Mouse (Mus musculus) cerebellum, postnatal 10 days (tissue): Measurements from ENCODE around the gene Ccdc120.
"Not testable (repeated sequence)": the region's sequence is repeated elsewhere in the genome, so short reads cannot be mapped to it uniquely, and the experiment has no call there.

ENCODE experiments used
- DNase-seq, 2 experiments: peaks; one replicate each; pipeline ENCODE4 v3.0.0; 2021; ENCODE audit warnings: mixed read lengths in 2 of 2

The Ccdc120 gene

DNA sequence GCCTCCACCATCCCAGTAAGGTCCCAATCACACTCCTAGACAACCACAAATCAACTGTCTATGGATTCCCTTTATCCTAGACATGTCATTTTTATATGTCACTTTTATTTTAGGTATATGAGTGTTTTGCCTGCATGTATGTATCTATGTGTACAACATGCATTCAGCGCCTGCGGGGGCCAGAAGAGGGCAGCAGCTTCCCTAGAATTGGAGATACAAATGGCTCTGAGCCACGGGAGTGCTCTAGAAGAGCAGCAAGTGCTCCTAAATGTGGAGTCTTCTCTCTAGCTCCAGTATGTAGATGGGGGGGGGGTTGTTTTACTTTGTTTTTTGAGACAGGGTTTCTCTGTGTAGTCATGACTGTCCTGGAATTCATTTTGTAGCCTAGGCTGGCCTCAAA, 2.9 kb upstream of the Ccdc120 start:
- DNase-seq: peak in 1 of 2 experiments; percentile 59

DNA sequence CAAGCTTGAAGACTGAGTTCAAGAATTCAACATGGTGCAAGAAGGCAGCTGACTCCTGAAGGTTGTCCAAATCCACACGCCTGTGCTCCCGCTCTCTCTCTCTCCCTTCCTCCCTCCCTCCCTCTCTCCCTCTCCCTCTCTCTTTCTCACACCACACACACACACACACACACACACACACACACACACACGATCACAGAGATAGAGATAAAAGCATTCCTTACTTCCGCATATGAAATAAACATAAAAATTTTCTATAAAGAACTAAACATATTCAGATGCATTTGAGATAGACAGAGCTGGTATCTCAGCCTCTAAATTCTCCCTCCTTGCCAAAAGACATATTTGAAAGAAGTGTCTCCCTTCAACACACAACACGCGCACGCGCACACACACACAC, 5.3 kb downstream of the Ccdc120 start:
- no peak for DNase-seq

DNA sequence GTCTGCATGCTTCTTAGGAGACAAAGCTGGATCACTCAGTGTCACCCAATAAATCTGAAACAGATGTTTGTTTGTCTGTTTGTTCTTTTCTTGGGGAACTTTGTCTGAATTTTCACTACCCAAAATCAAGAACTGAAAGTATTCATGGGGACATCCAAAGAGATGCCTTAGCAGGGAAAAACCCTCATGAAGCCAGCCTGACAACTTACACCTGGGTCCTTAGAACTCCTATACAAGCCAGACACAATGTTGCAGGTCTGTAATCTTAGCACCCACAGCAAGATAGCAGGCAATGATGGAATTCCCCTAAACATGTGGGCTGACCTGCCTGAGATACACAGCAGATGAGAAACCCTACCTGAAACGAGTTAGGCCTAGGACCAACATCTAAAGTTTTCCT, 5.8 kb downstream of the Ccdc120 start:
- no peak for DNase-seq

DNA sequence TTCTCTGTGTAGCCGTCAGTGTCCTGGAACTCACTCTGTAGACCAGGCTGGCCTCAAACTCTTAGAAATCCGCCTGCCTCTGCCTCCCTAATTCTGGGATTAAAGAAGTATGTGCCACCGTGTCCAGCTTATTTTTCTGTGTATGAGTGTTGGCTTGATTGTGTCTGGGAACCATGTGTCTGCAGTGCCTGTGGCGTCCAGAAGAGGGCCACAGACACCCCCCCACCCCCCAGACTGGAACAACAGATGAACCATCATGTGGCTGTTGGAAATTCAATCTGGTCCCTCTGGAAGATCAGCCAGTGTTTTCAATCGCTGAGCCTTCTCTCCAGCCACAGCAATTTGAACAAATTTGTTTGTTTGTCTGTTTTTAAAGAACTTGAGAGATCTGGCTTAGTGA, 7.2 kb downstream of the Ccdc120 start:
- DNase-seq: no peak

DNA sequence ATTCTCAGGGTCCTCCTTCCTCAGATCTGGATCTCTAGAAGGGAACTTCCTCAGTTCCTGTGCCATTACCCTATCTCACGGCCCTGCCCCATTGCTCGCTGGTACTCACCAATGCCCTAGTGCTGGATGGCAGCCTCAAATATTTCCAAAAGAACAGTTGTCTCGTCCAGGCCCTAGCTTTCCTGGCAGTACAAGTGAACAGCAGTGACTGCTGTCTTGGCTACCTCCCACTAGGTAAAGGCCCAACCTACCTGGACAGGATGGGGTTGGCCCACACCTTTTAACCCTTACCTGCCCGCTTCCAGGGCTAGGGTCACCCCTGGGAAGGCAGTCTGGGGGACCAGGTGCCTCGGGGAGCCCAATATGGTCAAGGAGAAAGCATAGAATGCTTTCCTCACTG, 9.6 kb downstream of the Ccdc120 start:
- no peak for DNase-seq

DNA sequence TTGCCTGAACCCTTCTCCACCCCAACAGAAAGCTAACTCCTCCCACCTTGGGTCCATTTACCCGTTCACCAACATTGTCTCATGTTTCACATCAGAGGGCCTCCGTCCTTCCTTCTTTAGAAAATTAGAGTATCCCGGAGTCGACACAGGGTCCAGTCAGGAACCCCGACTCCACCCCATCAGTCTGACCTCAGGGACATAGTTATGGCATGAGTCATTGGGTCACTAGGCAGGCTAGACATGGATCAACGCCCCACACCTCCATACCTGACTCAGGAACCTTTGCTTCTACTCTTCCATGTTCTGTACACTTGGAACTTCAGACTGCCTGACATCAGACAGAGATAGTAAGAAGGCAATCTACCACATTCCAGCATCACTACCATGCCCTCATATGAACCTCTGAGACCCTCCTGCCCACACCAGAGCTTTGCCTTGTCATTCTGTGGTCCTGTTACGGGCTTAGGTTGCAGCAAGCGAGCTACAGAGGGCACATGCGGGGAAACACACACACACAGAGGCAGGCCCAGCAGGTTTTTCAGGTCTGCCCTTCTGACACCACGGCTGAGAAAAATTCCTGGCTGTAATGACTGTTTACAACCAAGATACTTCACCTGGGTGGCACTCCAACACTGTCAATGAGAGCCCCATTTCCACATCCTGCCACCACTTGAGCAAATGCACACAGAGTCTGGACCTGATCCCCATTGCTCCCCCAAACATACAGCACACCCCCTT, 10.5 kb downstream of the Ccdc120 start:
- DNase-seq: no peak

DNA sequence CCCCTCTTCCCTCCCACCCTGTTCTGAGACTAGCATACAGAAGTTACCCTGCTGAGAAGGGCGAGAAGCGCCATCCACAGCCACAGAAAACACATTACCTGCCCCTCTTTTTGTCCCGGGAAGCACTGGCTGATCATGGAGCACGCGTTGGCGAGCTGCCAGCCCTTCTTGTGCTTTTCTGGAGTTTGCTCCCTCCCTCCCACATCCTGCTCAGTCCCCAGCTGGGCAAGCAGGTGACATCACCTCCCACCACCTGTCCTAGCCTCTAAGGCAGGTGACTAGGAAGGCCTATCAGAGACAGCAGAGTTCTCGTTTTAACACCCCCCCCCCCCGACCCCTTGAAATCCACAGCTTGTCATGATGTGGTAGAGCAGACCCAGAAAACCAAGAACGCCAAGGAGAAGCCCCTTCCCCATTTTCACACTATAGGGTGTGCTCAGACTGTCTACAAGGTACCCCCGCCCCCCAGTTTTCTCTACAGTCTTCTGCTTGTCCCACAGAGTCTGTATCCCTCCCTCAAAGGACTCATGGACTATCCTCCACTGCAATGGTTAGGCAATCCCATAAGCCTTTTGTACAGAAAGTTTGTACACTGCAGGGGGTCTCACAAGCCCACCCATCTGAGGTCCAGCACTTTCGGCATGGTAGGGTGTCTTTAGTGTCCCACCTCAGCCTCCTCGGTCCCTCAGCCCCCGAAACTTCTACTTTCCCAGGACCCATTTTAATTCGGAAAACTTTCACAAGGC, 11.2 kb downstream of the Ccdc120 start:
- peak; percentile 79 to 85 for DNase-seq

DNA sequence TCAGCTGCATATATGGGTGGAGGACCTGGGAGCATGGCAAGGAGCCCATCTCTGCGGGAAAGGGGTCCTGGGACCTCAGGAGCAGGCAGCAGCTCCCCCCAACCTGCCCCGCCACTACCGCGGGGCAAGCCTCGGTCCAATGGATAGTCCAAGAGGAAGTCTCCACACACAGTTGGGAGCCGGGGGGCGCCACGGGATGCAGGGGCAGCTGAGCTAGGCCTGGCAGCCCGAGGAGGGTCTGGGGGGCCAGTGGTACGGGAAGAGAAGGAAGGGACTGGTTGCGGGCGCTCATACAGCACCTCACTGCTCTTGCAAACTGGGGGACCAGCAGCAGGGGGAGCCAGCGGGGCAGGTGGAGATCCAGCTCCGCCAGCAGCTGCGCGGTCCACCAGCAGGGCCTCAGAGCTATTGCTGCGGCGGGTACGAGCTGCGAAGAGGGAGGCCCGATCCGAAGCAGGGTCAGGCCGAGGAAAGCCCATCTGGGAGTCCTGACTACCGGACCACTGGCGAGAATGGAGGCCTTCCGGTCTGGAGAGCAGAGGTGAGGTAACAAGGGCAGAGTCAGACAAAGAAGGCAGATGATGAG, 17.0 kb downstream of the Ccdc120 start:
- DNase-seq: peak; percentile 81

DNA sequence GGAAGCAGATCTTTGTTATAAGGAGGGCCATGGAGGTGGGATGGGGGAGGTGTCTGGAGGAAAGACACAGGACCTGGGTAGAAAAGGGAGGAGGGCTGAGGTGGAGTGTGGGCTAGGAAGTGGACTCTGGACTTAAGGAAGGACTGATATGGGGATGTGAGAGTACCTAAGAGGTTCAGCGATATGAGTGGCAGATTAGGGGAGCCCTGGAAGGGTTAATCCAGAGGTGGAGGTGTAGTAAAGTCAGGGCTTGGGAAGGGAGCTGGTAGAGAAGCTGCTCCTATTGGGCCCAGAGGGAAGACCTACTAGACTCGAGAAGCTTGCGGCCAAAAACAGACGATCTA, 21.8 kb downstream of the Ccdc120 start:
- DNase-seq: no peak

DNA sequence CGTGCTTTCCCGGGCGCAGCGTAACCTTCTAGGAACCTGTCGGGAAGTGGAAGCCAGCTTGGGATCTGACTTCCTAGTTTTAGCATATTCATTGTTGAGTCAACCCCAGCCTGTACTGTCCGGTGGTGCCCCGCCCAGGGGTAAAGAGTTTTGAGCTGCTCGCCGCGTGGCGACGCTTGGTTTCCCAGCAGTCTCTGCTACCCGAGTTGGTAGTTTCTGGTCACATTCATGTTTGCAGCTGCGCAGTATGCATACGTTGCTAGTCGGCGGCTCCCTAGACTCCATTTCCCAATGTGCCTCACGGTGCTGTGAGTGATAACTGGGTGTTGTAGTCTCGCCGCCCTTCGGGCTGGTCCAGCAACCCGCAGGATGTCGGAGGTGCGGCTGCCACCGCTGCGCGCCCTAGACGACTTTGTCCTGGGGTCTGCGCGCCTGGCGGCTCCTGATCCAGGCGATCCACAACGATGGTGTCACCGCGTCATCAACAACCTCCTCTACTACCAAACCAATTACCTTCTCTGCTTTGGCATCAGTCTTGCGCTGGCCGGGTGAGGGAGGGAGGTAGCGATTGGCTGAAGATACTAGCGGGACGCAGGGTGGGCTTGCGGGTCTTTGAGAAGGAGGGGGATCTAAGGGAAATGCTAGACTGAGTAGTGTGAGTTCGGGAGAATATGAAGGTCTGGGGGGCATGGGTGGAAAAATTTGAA, 22.3 kb downstream of the Ccdc120 start, which contains the start of gene Praf2:
Praf2 (plus strand) TSS at position 225 of the 707 bp plus-strand sequence.
- DNase-seq: peak; percentile 79 to 83

DNA sequence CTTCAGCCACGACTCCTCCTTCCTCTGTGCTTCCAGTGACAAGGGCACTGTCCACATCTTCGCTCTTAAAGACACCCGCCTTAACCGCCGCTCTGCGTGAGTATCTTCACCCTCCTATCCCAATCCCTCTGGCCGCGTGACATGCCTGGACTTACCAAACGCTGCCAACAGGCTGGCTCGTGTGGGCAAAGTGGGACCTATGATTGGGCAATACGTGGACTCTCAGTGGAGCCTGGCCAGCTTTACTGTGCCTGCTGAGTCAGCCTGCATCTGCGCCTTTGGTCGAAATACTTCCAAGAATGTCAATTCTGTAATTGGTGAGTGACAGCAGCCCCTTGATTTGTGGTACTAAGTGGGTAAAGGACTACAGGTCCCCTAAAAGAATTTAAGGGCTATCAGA, 23.5 kb downstream of the Ccdc120 start:
- no peak for DNase-seq

DNA sequence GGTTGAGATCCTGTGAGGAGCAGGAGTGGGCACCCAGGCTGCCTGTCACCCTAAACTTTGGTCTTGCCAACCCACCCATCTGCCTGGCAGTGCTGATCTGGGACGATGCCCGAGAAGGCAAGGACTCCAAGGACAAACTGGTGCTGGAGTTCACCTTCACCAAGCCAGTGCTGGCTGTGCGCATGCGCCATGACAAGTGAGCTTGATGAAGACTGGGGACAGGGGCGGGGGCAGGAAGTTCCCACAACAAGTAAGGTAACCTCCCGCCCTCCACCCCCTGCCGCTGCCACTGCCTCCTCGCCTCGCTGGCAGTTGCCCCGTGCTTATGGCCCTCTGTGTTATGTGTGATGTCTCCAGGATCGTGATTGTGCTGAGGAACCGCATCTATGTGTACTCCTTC, 24.9 kb downstream of the Ccdc120 start:
- DNase-seq: no peak

DNA sequence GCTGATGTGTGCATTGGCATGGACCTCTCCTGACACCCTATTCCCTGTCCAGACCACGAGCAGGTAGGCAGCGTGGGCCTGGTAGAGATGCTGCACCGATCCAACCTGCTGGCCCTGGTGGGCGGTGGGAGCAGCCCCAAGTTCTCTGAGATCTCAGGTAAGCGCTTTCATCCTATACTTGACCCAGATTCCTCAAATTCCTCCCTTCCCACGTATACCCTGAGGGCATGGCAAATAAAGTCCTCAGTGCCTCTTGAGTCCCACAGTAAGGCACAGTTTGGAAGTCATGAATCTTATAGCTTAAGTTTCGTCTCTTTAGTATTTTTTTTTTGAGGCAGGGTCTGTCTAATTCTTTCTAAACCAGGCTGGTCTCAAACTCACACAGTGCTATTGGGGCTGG, 26.6 kb downstream of the Ccdc120 start:
- DNase-seq: no peak

DNA sequence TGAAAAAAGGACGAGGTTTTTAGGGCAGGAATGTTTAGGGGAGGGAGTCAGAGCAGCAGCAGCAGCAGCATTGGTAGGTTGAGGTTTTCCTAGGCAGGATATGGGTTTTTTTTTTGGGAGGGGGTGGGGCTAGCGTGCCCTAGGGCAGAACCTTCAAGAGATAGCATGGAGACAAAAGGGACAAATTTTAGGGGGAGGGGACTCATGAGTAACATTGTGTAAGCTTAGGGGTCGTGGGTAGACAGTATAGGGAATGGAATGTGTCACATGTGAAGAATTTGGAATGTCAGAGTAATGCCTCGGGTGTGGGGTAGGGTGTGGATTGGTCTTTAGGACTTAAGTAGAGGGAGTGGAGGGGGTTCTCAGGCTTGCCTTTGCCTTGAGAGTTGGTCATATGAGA, 28.0 kb downstream of the Ccdc120 start:
- no peak for DNase-seq

DNA sequence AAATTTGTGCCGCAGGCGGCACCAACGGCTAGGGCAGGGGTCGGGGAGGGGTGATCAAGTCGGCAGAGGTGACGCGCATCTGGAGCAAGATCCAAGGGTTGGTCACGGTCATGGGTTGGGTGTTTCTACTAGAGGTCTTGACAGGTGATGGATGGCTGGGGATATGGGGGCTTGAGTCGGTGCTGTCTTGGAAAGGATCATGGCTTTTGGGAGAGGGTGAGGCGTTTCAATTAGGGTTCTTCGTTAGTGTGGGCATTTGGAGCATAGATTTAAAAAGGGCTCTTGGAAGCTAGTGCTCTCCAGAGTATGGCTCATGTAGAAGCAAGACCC, 28.5 kb downstream of the Ccdc120 start:
- no peak for DNase-seq

DNA sequence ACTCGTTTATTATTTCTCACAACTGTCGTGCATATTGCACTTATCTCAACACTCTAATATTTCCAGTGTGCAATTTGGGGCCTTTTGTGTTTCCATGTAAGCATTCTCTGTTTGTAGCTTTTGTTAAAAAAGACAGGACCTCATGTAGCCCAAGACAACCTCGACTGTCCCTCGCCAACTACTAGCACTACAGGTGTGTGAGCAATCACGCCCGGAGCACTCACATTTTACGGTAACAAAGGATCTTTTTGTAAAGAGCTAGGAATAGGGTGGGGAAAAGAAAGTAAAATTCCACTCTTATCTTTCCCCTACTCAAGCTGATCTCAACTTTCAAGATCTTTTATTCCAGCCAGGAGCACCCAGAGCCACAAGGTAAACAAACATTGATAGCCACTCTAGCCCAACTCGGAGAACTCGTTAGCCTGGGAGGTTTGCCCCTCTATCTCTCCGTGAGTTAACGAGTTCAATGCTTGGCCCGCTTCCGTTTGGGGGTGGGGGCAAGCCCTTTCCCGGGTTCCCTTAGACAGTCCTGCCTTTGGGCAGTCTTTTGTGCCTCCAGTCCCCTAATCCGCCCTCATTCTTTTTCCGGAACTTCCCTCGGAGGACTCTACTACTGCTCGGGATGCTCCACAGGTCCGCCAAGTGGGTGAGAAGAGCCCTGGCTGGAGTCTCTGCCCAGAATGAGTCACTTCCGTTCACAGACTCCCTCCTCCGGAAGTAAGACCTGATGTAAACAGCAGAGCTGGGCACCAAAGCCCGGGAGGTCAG, 29.0 kb downstream of the Ccdc120 start, which contains the start of gene Gm45208:
Gm45208 (plus strand) TSS at position 732 of the 768 bp plus-strand sequence.
- DNase-seq: peak; percentile 71 to 78

DNA sequence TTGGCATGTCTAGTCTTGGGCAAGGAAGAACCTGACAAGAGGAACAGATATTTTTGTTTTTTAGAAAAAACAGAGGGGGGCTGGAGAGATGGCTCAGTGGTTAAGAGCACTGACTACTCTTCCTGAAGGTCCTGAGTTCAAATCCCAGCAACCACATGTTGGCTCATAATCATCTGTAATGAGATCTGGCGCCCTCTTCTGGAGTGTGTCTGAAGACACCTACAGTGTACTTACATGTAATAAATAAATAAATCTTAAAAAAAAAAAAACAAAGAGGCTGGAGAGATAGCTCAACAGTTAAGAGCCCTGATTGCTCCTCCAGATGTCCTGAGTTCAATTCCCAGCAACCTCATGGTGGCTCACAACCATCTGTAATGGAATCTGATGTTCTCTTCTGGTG, 34.6 kb downstream of the Ccdc120 start:
- DNase-seq: not testable (repeated sequence)

DNA sequence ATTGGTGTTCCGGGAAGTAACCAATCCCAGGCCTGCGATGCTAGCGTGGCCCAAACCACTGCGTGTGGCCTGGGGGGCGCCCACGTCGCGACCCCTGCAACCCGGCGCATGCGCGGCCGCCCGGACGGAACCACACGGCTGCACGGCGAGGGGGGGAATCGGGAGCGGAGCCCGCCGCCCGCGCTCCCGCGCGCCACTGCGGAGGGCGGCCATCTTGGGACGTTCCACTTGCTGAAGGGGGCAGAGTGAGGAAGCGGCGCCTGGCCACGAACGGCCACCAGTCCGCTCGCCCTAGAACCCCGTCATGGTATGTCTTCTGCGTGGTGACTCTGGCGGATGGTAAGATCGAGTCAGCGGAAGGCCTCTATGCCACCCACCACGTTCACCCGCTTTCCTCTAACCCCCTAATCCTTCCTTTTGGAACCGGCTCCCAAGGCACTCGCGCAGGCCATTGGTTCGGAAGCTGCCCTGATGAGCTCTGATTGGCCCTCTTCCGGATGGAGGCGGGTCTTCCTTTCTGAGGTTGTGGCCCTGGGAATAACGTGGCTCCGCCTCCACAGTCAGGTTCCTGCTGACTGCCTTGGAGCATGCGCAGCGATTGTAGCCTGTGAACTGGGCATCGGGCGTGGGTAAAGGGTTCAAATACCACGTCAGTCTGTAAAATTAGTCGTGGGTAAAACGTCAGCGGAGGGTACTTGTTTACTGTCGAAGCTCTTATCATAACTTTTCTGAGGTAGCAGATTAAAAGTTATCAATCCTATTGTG, 36.4 kb downstream of the Ccdc120 start, which contains the start of gene Wdr45:
Wdr45 (plus strand) TSS at position 199 of the 765 bp plus-strand sequence.
- DNase-seq: peak; percentile 94 to 97

DNA sequence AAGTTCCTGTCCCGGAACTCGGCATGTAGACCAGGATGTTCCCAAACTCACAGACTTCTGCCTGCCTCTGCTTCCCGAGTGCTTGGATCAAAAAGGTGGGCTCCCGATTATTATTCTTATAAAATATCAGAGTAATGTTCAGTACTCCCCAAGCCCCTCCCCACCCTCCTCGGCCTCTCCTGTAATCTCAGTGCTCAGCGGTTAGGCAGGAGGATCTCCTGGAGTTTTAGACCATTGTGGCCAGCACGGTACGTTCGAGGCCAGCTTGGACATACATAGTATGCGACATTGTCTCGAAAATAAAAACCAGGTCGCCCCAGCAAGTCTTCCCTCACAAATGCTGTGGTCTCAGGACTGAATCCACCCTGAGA, 37.0 kb downstream of the Ccdc120 start:
- not testable (repeated sequence) for DNase-seq

DNA sequence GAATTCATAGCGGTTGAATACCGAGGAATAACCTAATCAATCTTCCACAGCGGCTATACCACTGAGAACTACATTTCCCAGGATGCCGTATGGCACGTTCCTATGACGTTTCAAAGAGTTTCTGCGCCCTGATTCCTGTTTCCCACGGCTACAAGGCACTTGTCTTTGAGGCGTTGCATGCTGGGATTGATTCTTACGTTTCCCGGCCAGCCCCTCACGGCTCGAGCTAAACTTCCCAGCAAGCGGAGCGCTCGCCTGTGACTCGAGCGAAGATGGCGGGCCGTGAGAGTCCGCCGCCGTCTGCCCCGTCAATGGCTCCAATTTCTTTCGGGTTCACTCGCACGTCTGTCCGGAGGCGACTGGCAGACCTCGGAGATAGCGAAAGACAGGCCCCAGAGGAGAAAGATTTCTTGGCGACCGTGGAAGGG, 53.7 kb downstream of the Ccdc120 start, which contains the start of gene Gpkow:
Gpkow (plus strand) TSS at position 178 of the 428 bp plus-strand sequence.
- peak; percentile 82 to 88 for DNase-seq

DNA sequence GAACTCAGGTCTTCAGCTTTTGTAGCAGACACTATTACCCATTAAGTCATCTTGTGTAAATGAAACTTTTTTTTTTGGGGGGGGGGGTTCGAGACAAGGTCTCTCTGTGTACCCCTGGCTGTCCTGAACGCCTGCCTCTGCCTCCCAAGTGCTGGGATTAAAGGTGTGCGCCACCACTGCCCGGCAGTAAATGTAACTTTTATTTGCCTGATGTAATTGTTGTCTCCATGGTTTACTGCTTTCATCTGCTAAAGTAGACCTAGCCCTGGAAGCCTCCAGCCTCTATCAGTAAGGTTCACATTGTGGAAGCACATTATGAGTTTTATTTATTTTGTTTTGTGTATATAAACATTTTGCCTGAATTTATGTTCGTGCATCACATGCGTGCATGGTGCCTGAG, 54.2 kb downstream of the Ccdc120 start:
- DNase-seq: peak in 1 of 2 experiments; percentile 7

DNA sequence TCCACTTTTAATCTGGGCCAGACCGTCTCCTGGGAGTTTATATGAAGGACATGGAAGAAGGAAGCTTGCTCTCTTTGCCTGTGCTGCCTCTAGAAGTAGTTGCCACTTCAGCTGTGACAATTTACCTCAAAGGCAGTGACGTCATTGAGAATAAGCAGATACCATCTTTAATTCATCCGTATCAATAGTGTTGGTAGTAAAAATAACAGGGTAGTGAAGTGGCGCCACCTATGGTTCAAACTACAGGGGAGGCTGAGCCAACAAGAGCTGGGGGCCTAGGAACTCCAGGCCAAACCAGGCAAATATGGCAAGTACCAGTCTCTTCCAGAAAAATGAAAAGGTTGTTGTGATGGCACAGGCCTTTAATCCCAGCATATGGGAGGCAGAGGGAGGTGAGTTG, 57.8 kb downstream of the Ccdc120 start:
- DNase-seq: peak; percentile 57 to 60
